Mouse (Mus musculus): ENCODE results near the gene Tssc4. TPM values are rescaled to one million over a fixed set of nuclear protein-coding genes. Genes with fewer than 3 reads are reported as not detected.

The Tssc4 gene
- total RNA-seq, 1 experiment from 2014 or later = 10.4 TPM

- no peak for ATAC-seq (replicated peaks; ENCODE audit: insufficient number of reproducible peaks, low FRiP score, low TSS enrichment, poor library complexity, severe bottlenecking)
Measured at GRCm38 (mm10) chr7:143100759-143101158, 31.7 kb downstream of the Tssc4 start.

DNA sequence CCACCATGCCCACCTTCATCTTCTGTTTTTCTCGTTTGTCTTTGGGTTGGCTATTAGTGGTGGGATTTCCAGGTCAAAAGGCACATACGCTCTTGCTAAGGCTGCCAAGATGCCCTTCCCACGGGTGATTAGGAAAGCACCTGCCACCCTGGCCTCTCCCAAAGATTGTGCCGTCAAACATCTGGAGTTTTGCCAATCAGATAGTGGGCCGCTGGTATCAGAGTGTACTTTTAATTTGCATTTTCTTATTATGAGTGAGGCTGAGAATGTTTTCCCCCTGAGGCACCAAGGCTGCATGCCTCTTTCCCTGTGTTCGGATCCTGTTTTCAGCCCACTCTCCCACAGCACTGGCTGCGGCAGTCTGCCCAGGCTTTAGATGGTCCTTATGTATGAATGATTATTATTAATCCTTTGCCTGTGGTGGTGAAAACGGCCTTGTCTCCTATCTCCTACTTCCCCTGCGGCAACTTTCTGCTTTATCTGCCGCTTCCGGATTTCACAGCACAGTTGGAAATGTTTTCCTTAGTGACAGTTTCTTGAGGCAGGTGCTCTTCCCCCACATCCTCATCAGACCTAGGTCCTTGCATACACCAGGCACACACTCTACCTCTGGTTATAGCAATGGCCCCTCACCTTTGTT lies 36.3 kb downstream of the Tssc4 start:
- ATAC-seq (replicated peaks; ENCODE audit: insufficient number of reproducible peaks, low FRiP score, low TSS enrichment, poor library complexity, severe bottlenecking) = no peak

GRCm38 (mm10) chr7:143106062-143106461 lies 37.0 kb downstream of the Tssc4 start, which contains the start of gene Kcnq1:
Gene Kcnq1, plus strand, starts transcription at chr7:143106362.
- no peak for ATAC-seq (replicated peaks; ENCODE audit: insufficient number of reproducible peaks, low FRiP score, low TSS enrichment, poor library complexity, severe bottlenecking)

DNA sequence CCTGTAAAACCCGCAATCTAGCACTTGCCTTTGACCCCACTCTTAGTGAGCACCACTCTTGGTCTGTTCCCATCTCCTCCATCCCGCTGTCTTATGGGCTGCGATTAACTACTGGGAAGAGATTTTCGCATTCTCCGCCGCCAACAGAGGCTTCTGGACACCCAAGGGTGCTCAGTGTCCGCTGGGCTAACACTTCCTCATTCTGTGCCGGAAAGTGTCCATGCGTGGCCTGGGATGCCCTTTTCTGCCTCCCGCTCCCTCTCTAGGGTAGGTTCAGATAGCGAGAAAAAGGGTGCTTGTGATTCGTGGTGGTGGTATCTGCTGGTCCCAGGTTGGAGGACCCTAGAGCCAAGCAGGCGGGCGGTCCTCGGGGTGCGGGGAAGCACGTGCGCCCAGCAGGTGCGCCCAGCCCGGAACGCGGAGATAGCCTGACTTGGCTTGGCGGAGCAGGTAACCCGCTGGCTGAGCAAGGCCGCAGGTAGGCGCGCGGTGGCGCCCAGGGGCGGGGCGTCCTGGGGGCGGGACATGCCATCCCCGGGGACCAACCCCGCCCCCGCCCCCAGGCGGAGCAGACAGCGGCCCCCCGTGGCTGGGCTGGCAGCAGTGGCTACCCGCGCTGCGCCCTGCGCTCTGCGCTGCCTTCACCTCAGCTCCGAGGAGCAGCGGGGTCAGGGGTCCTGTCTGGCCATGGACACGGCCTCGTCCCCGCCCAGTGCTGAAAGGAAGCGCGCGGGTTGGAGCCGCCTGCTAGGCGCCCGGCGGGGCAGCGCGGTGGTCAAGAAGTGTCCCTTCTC lies 37.8 kb downstream of the Tssc4 start:
- ATAC-seq (replicated peaks; ENCODE audit: insufficient number of reproducible peaks, low FRiP score, low TSS enrichment, poor library complexity, severe bottlenecking) = no peak

GRCm38 (mm10) chr7:143108200-143108599 lies 39.2 kb downstream of the Tssc4 start:
- ATAC-seq (replicated peaks; ENCODE audit: insufficient number of reproducible peaks, low FRiP score, low TSS enrichment, poor library complexity, severe bottlenecking) = no peak

GRCm38 (mm10) chr7:143108996-143109660 lies 40.1 kb downstream of the Tssc4 start:
- ATAC-seq (replicated peaks; ENCODE audit: insufficient number of reproducible peaks, low FRiP score, low TSS enrichment, poor library complexity, severe bottlenecking) = no peak

DNA sequence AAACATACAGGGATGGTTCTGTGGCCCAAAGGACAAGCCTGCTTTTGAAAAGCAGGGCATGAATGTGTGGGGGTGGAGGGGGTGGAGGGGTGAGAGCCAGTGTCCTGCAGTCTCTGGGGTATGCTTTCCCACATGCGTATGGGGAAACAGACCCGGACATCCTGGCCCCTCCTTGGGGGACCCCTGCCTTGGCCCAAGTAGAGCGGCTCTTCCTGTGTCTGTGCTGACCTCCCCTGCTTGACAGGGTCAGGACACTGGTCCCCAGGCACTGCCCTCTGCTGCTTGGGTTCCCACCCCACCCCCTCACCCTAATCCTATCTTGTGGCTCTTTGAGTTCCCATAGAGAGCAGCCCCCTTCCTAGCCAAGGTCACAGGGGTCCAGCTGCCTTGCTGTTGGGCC lies 40.6 kb downstream of the Tssc4 start:
- ATAC-seq (replicated peaks; ENCODE audit: insufficient number of reproducible peaks, low FRiP score, low TSS enrichment, poor library complexity, severe bottlenecking) = no peak

GRCm38 (mm10) chr7:143110803-143111202 lies 41.8 kb downstream of the Tssc4 start:
- ATAC-seq (replicated peaks; ENCODE audit: insufficient number of reproducible peaks, low FRiP score, low TSS enrichment, poor library complexity, severe bottlenecking) = no peak

GRCm38 (mm10) chr7:143111719-143112118 lies 42.7 kb downstream of the Tssc4 start:
- no peak for ATAC-seq (replicated peaks; ENCODE audit: insufficient number of reproducible peaks, low FRiP score, low TSS enrichment, poor library complexity, severe bottlenecking)

DNA sequence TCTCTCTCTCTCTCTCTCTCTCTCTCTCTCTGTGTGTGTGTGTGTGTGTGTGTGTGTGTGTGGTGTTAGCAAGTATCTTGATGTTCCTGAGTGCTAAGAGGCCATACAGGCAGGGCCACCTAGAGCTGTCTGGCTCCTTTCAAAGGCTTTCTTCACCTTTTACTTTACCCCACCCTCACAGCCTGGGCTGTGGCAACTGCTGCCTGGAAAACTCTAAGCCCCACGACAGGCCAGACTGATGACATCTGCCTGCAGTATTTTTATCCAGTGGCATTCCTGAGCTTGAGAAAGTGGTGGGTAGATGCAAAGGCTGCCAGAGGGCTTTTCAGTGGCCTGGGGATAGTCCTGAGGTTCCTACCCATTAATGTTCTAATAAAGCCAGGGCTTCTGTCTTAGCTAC lies 43.3 kb downstream of the Tssc4 start:
- ATAC-seq (replicated peaks; ENCODE audit: insufficient number of reproducible peaks, low FRiP score, low TSS enrichment, poor library complexity, severe bottlenecking) = no peak

- ATAC-seq (replicated peaks; ENCODE audit: insufficient number of reproducible peaks, low FRiP score, low TSS enrichment, poor library complexity, severe bottlenecking) = no peak
Measured at GRCm38 (mm10) chr7:143114773-143115172, 45.7 kb downstream of the Tssc4 start.

- no peak for ATAC-seq (replicated peaks; ENCODE audit: insufficient number of reproducible peaks, low FRiP score, low TSS enrichment, poor library complexity, severe bottlenecking)
Measured at GRCm38 (mm10) chr7:143116521-143116920, 47.5 kb downstream of the Tssc4 start.

DNA sequence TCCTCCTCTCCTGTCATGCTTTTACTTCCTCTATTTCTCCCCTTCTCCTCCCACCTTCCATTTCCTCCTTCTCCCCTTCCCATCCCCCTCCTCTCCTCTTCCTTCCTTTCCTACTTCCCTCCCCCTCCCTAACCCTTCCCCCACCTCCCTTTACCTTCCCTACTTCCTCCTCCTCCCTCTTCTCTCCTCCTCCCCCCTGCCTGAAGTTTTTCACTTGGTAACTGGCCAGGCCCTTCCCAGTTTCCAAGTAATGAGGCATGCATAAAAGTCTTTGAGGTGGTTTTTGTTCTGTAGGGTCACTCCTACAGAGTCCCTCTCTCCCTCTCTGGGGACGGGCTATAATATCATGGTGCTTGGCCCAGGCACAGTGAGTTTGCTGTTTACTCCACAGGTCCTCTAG lies 50.4 kb downstream of the Tssc4 start:
- ATAC-seq (replicated peaks; ENCODE audit: insufficient number of reproducible peaks, low FRiP score, low TSS enrichment, poor library complexity, severe bottlenecking) = no peak

DNA sequence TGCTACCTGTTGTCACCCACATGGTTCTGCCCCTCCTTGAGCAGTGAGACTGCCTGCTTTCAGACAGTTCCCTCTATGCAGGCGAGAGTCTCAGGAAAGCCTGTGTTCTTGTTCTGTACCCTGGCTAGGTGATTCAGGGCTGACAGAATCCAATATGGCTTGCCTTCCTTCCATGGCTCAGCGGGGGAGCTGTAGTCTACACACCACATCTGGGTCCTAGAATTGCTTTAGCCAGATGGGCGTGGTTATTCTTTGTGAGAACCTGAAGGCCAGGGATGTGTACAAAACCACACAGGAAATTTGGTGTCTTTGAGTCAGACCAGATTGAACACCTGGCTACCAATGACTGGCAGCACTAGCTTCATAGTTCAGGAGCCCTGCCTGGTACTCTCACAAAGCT lies 50.8 kb downstream of the Tssc4 start:
- ATAC-seq (replicated peaks; ENCODE audit: insufficient number of reproducible peaks, low FRiP score, low TSS enrichment, poor library complexity, severe bottlenecking) = no peak

Other genes with a start within 250 kb of the Tssc4 start
- not detected in 3 replicates for gene Th, start 138.1 kb upstream of the Tssc4 start, total RNA-seq (2017)
- gene Ascl2, start 100.0 kb upstream of the Tssc4 start, total RNA-seq (2017) = 1.6 TPM in 1 of 3 replicates, not detected in the others
- gene Tspan32, start 64.2 kb upstream of the Tssc4 start, total RNA-seq (2017) = 47.6 to 98.9 TPM (median 75.2 TPM) in 3 replicates
- 75.1 to 86.6 TPM (median 75.4 TPM) in 3 replicates for gene Cd81, start 16.5 kb upstream of the Tssc4 start, total RNA-seq (2017)
- gene Trpm5, start 25.4 kb downstream of the Tssc4 start, total RNA-seq (2017) = 0.11 TPM in 1 of 3 replicates, not detected in the others
- not detected in 3 replicates for gene Kcnq1, start 37.1 kb downstream of the Tssc4 start, total RNA-seq (2017)

Measured in monocyte, adult 5-6 weeks (primary cell).